Mouse (Mus musculus): ENCODE measurements around the gene Lamc1. TPM values are rescaled to one million over a fixed set of nuclear protein-coding genes. Genes with fewer than 3 reads are reported as not detected.

The Lamc1 gene
- polyA plus RNA-seq, 1 experiment from 2014 or later, result 27.7 TPM

GRCm38 (mm10) chr1:153197316-153197850, 135.2 kb downstream of the Lamc1 start:
- H3K27me3 ChIP-seq, result no peaks in the 10 kb centered on the region
- no peak overlapping the region for H3K4me2 ChIP-seq
- H3K36me3 ChIP-seq, result no peaks in the 10 kb centered on the region
- H3K27ac ChIP-seq (replicated peaks), result no peak overlapping the region
- H3K4me1 ChIP-seq (replicated peaks), result peaks cover 22% of the 10 kb centered on the region
- no peak overlapping the region for H3K9ac ChIP-seq
- H3K9me3 ChIP-seq, result no peaks in the 10 kb centered on the region
- 89% methylated on average over 3 of the region's 3 CpGs for WGBS
- no peak overlapping the region for H3K4me3 ChIP-seq
- ATAC-seq (ENCODE audit: low read depth), result no peak

GRCm38 (mm10) chr1:153192945-153193344, 139.6 kb downstream of the Lamc1 start:
- H3K27me3 ChIP-seq, result peaks cover 11% of the 10 kb centered on the region
- H3K9me3 ChIP-seq, result no peaks in the 10 kb centered on the region
- H3K4me2 ChIP-seq, result no peak overlapping the region
- H3K36me3 ChIP-seq, result no peaks in the 10 kb centered on the region
- H3K9ac ChIP-seq, result no peak overlapping the region
- ATAC-seq (ENCODE audit: low read depth), result no peak
- WGBS, result 74% methylated on average over 6 of the region's 6 CpGs
- no peak overlapping the region for H3K4me3 ChIP-seq
- peaks cover 18% of the 10 kb centered on the region for H3K4me1 ChIP-seq (replicated peaks)
- no peak overlapping the region for H3K27ac ChIP-seq (replicated peaks)

- 82% methylated on average over 4 of the region's 4 CpGs for WGBS
- no peak for ATAC-seq (ENCODE audit: low read depth)
- peaks cover 18% of the 10 kb centered on the region for H3K4me1 ChIP-seq (replicated peaks)
Measured at GRCm38 (mm10) chr1:153192379-153192778, 140.2 kb downstream of the Lamc1 start.

GRCm38 (mm10) chr1:153191943-153192329, 140.7 kb downstream of the Lamc1 start:
- peaks cover 20% of the 10 kb centered on the region for H3K27me3 ChIP-seq
- no peak overlapping the region for H3K9ac ChIP-seq
- peak overlapping the region; percentile 9; the same call in 1 of the 2 replicates for H3K4me2 ChIP-seq
- H3K4me3 ChIP-seq, result no peak overlapping the region
- H3K9me3 ChIP-seq, result no peaks in the 10 kb centered on the region
- H3K27ac ChIP-seq (replicated peaks), result peak overlapping the region; percentile 61; the same call in 1 of the 2 replicates
- ATAC-seq (ENCODE audit: low read depth), result peak; percentile 47; the same call in 1 of the 2 replicates
- WGBS, result 11% methylated on average over 5 of the region's 5 CpGs
- no peaks in the 10 kb centered on the region for H3K36me3 ChIP-seq
- H3K4me1 ChIP-seq (replicated peaks), result peaks cover 18% of the 10 kb centered on the region

More at GRCm38 (mm10) chr1:153192379-153192778, 140.2 kb downstream of the Lamc1 start:
- H3K4me3 ChIP-seq, result no peak overlapping the region
- H3K36me3 ChIP-seq, result no peaks in the 10 kb centered on the region
- peak overlapping the region; percentile 61; the same call in 1 of the 2 replicates for H3K27ac ChIP-seq (replicated peaks)
- H3K9ac ChIP-seq, result no peak overlapping the region
- H3K27me3 ChIP-seq, result peaks cover 15% of the 10 kb centered on the region
- no peaks in the 10 kb centered on the region for H3K9me3 ChIP-seq
- no peak overlapping the region for H3K4me2 ChIP-seq

- peaks cover 18% of the 10 kb centered on the region for H3K4me1 ChIP-seq (replicated peaks)
- 30% methylated on average over 15 of the region's 15 CpGs for WGBS
- ATAC-seq (ENCODE audit: low read depth), result 0 out of 2 replicates have a peak, but pooled peaks have one; percentile 30
- H3K27me3 ChIP-seq, result peaks cover 25% of the 10 kb centered on the region
- H3K4me3 ChIP-seq, result no peak overlapping the region
- peak overlapping the region; percentile 24; the same call in 1 of the 2 replicates for H3K27ac ChIP-seq (replicated peaks)
- H3K9me3 ChIP-seq, result no peaks in the 10 kb centered on the region
- no peak overlapping the region for H3K9ac ChIP-seq
- no peaks in the 10 kb centered on the region for H3K36me3 ChIP-seq
- peak overlapping the region; percentile 9; the same call in 1 of the 2 replicates for H3K4me2 ChIP-seq
Measured at GRCm38 (mm10) chr1:153191237-153191942, 141.2 kb downstream of the Lamc1 start.

GRCm38 (mm10) chr1:153188081-153188480, 144.5 kb downstream of the Lamc1 start:
- no peaks in the 10 kb centered on the region for H3K36me3 ChIP-seq
- no peak overlapping the region for H3K27ac ChIP-seq (replicated peaks)
- H3K4me2 ChIP-seq, result no peak overlapping the region
- ATAC-seq (ENCODE audit: low read depth), result no peak
- H3K9ac ChIP-seq, result no peak overlapping the region
- no peaks in the 10 kb centered on the region for H3K9me3 ChIP-seq
- H3K4me3 ChIP-seq, result no peak overlapping the region
- peaks cover 31% of the 10 kb centered on the region for H3K4me1 ChIP-seq (replicated peaks)
- 84% methylated on average over 3 of the region's 3 CpGs for WGBS
- peaks cover 57% of the 10 kb centered on the region for H3K27me3 ChIP-seq

GRCm38 (mm10) chr1:153185828-153186803, 146.5 kb downstream of the Lamc1 start, which contains the start of gene Lamc2:
Gene Lamc2, minus strand, starts transcription at chr1:153186447.
- Histone ChIP-seq H3K4me1 (replicated peaks) (peaks cover 16% of the 10 kb centered on the region), H3K4me3 (peak within 1 kb of the TSS; percentile 46), H3K4me2 (peak within 1 kb of the TSS; percentile 83), H3K9me3 (no peaks in the 10 kb centered on the region), H3K27me3 (peaks cover 61% of the 10 kb centered on the region), H3K27ac (replicated peaks) (no peak within 1 kb of the TSS), H3K9ac (peak within 1 kb of the TSS; percentile 52), H3K36me3 (no peaks in the 10 kb centered on the region)
- peak; percentile 71; the same call in 1 of the 2 replicates for ATAC-seq (ENCODE audit: low read depth)
- 3% methylated on average over 42 of the region's 46 CpGs for WGBS

GRCm38 (mm10) chr1:153180586-153181289, 151.8 kb downstream of the Lamc1 start:
- Histone ChIP-seq H3K9ac (no peak overlapping the region), H3K9me3 (no peaks in the 10 kb centered on the region), H3K27ac (replicated peaks) (no peak overlapping the region), H3K27me3 (peaks cover 29% of the 10 kb centered on the region), H3K4me3 (no peak overlapping the region), H3K36me3 (no peaks in the 10 kb centered on the region), H3K4me1 (replicated peaks) (peaks cover 11% of the 10 kb centered on the region), H3K4me2 (no peak overlapping the region)
- 57% methylated on average over 9 of the region's 9 CpGs for WGBS
- peak; percentile 47; the same call in 1 of the 2 replicates for ATAC-seq (ENCODE audit: low read depth)

GRCm38 (mm10) chr1:153180160-153180559, 152.4 kb downstream of the Lamc1 start:
- Histone ChIP-seq H3K27me3 (peaks cover 23% of the 10 kb centered on the region), H3K9me3 (no peaks in the 10 kb centered on the region), H3K9ac (no peak overlapping the region), H3K4me1 (replicated peaks) (peaks cover 5% of the 10 kb centered on the region), H3K27ac (replicated peaks) (no peak overlapping the region), H3K4me3 (no peak overlapping the region), H3K4me2 (no peak overlapping the region), H3K36me3 (no peaks in the 10 kb centered on the region)
- no peak for ATAC-seq (ENCODE audit: low read depth)
- WGBS, result 84% methylated on average over 4 of the region's 4 CpGs

- ATAC-seq (ENCODE audit: low read depth), result no peak
- WGBS, result 60% methylated on average over 12 of the region's 12 CpGs
- Histone ChIP-seq H3K36me3 (no peaks in the 10 kb centered on the region), H3K4me3 (no peak overlapping the region), H3K9ac (no peak overlapping the region), H3K27me3 (no peaks in the 10 kb centered on the region), H3K4me2 (no peak overlapping the region), H3K9me3 (no peaks in the 10 kb centered on the region), H3K27ac (replicated peaks) (no peak overlapping the region), H3K4me1 (replicated peaks) (peaks cover 23% of the 10 kb centered on the region)
Measured at GRCm38 (mm10) chr1:153174801-153175200, 157.8 kb downstream of the Lamc1 start.

- H3K4me1 ChIP-seq (replicated peaks), result peaks cover 23% of the 10 kb centered on the region
- H3K9me3 ChIP-seq, result no peaks in the 10 kb centered on the region
- no peaks in the 10 kb centered on the region for H3K36me3 ChIP-seq
- ATAC-seq (ENCODE audit: low read depth), result no peak
- no peaks in the 10 kb centered on the region for H3K27me3 ChIP-seq
- no peak overlapping the region for H3K4me3 ChIP-seq
- WGBS, result 57% methylated on average over 3 of the region's 3 CpGs
- 0 out of 2 replicates have a peak overlapping the region, but pooled peaks have one; percentile 13 for H3K27ac ChIP-seq (replicated peaks)
- H3K9ac ChIP-seq, result no peak overlapping the region
- H3K4me2 ChIP-seq, result no peak overlapping the region
Measured at GRCm38 (mm10) chr1:153173276-153173675, 159.3 kb downstream of the Lamc1 start.

Measured in neural tube, embryonic 13.5 days (tissue).